Comparison of ENCODE assay signal across 10 mouse cellular contexts in genomic region chr17:66131212-66131611, GRCm38 (mm10). TPM values are rescaled to one million over a fixed set of nuclear protein-coding genes. Genes with fewer than 3 reads are reported as not detected.
A peak's percentile ranks its signal among the peaks of the same experiment; 100 is the strongest.
DNase-seq lines count a peak whose midpoint lies in the region; ATAC-seq and TF ChIP-seq lines count a peak whose summit lies in the region.
"Had no signal": no experiment of that assay in that cellular context is flagged by ENCODE, and none has a peak within 500 bp of the region (broad histone marks: within the 10 kb centered on the region; RNA-seq: fewer than 3 reads in every experiment).

No protein-coding gene starts in this region.

- DNase-seq in hindbrain, postnatal 0 days (ENCODE audit: low spot score): no peak
- DNase-seq in CD4-positive, CD25-positive, alpha-beta regulatory T cell, adult 2 months (ENCODE audit: low read depth, low spot score): peak; percentile 64
- peak; percentile 41 for DNase-seq in embryo, embryonic 10 days (ENCODE audit: low spot score)
- DNase-seq in c-Kit-positive CD71-positive TER-119-positive erythroid progenitor cells, embryonic 14.5 days (ENCODE audit: low spot score): no peak
- DNase-seq in adrenal gland, postnatal 10 days: no peak
- DNase-seq: cerebellum, postnatal 36 days had no signal

- H3K9me3 ChIP-seq in hindbrain, postnatal 0 days (ENCODE audit: low read length): no peaks in the 10 kb centered on the region
- H3K9me3 ChIP-seq in hindbrain, embryonic 16.5 days (ENCODE audit: control insufficient read depth, low read length): no peaks in the 10 kb centered on the region

- peaks cover 16% of the 10 kb centered on the region; the same call in 1 of the 2 replicates for H3K36me3 ChIP-seq in hindbrain, postnatal 0 days (ENCODE audit: insufficient read depth, low read length)
- peaks cover 13% of the 10 kb centered on the region for H3K36me3 ChIP-seq in hindbrain, embryonic 16.5 days (ENCODE audit: control insufficient read depth, insufficient read depth, low read length)

- no peaks in the 10 kb centered on the region for H3K4me1 ChIP-seq in hindbrain, postnatal 0 days (ENCODE audit: insufficient read depth, low read length)
- H3K4me1 ChIP-seq in hindbrain, embryonic 16.5 days (ENCODE audit: control insufficient read depth, insufficient read depth, low read depth, low read length): no peaks in the 10 kb centered on the region
- H3K4me1 ChIP-seq: heart, embryonic 13.5 days had no signal

- H3K27me3 ChIP-seq in hindbrain, postnatal 0 days (ENCODE audit: insufficient read depth, low read length): no peaks in the 10 kb centered on the region
- H3K27me3 ChIP-seq in hindbrain, embryonic 16.5 days (replicated peaks; ENCODE audit: control insufficient read depth, insufficient read depth, low read length): no peaks in the 10 kb centered on the region
- H3K27me3 ChIP-seq: heart, embryonic 13.5 days had no signal

- WGBS in hindbrain, postnatal 0 days: 95% methylated on average over 4 of the region's 4 CpGs
- 97% methylated on average over 4 of the region's 4 CpGs for whole genome bisulfite sequencing in hindbrain, embryonic 16.5 days

- H3K4me2 ChIP-seq in hindbrain, postnatal 0 days (ENCODE audit: low read depth, low read length): no peak overlapping the region
- no peak overlapping the region for H3K4me2 ChIP-seq in hindbrain, embryonic 16.5 days (ENCODE audit: low read length)
- H3K4me2 ChIP-seq: heart, embryonic 13.5 days had no signal

- no peak overlapping the region for H3K4me3 ChIP-seq in hindbrain, postnatal 0 days (ENCODE audit: low read length)
- H3K4me3 ChIP-seq in hindbrain, embryonic 16.5 days (ENCODE audit: low read length): no peak overlapping the region
- H3K4me3 ChIP-seq: heart, embryonic 13.5 days had no signal

- peak; percentile 31; the same call in 1 of the 2 replicates for TF ChIP-seq CTCF in hindbrain, postnatal 0 days (IDR thresholded peaks at IDR 0.05; ENCODE audit: low read depth)

- ATAC-seq in hindbrain, postnatal 0 days: 0 out of 2 replicates have a peak, but pooled peaks have one; percentile 10
- no peak for ATAC-seq in hindbrain, embryonic 16.5 days
- ATAC-seq in megakaryocyte, adult 5-6 weeks (ENCODE audit: poor library complexity, severe bottlenecking): peak; percentile 80
- ATAC-seq in frontal cortex, adult (ENCODE audit: low TSS enrichment): no peak

- H3K9ac ChIP-seq in hindbrain, postnatal 0 days (replicated peaks; ENCODE audit: low read length): no peak overlapping the region
- no peak overlapping the region for H3K9ac ChIP-seq in hindbrain, embryonic 16.5 days (ENCODE audit: low read depth, low read length)
- H3K9ac ChIP-seq: heart, embryonic 13.5 days had no signal

- no peak overlapping the region for H3K27ac ChIP-seq in hindbrain, postnatal 0 days
- no peak overlapping the region for H3K27ac ChIP-seq in hindbrain, embryonic 16.5 days (ENCODE audit: low read depth, low read length)
- H3K27ac ChIP-seq: heart, embryonic 13.5 days had no signal

RNA-seq across cellular contexts. Expression of gene Ddx11, which starts 7.9 kb away (rescaled TPM):
- 12.4 and 13.9 TPM in 2 replicates for total RNA-seq in hindbrain, postnatal 0 days (2014; rRNA removed)
- 4.0 and 5.0 TPM in 2 replicates for polyA plus RNA-seq in hindbrain, postnatal 0 days (2015; fragmentation: Nextera tagmentation; extraction: Ambion mirVana)
- 4.8 and 7.2 TPM in 2 replicates for polyA plus RNA-seq in hindbrain, embryonic 16.5 days (2015; fragmentation: Nextera tagmentation; extraction: Ambion mirVana)
- total RNA-seq in megakaryocyte, adult 5-6 weeks (2015): 5.2 and 6.7 TPM in 2 replicates
- 9.8 and 11.1 TPM in 2 replicates for total RNA-seq in megakaryocyte, adult 5-6 weeks (2017)
- 1 to 10 TPM; 5.4 to 8.6 TPM for total RNA-seq in adrenal gland, postnatal 10 days (2021)

RNA-seq across cellular contexts. Expression of gene Washc1, which starts 19.9 kb away (rescaled TPM):
- 60.9 and 61.5 TPM in 2 replicates for total RNA-seq in hindbrain, postnatal 0 days (2014; rRNA removed)
- 41.4 and 41.9 TPM in 2 replicates for polyA plus RNA-seq in hindbrain, postnatal 0 days (2015; fragmentation: Nextera tagmentation; extraction: Ambion mirVana)
- 46.5 and 49.2 TPM in 2 replicates for polyA plus RNA-seq in hindbrain, embryonic 16.5 days (2015; fragmentation: Nextera tagmentation; extraction: Ambion mirVana)
- 14.5 and 19.1 TPM in 2 replicates for total RNA-seq in megakaryocyte, adult 5-6 weeks (2015)
- 29.7 and 30.9 TPM in 2 replicates for total RNA-seq in megakaryocyte, adult 5-6 weeks (2017)
- 10 to 100 TPM; 28.5 to 35.5 TPM for total RNA-seq in adrenal gland, postnatal 10 days (2021)

RNA-seq across cellular contexts. Expression of gene Ndufv2, which starts 29.9 kb away (rescaled TPM):
- total RNA-seq in hindbrain, postnatal 0 days (2014; rRNA removed): 73.4 and 73.6 TPM in 2 replicates
- polyA plus RNA-seq in hindbrain, postnatal 0 days (2015; fragmentation: Nextera tagmentation; extraction: Ambion mirVana): 481 and 484 TPM in 2 replicates
- polyA plus RNA-seq in hindbrain, embryonic 16.5 days (2015; fragmentation: Nextera tagmentation; extraction: Ambion mirVana): 392 and 420 TPM in 2 replicates
- 170 and 198 TPM in 2 replicates for total RNA-seq in megakaryocyte, adult 5-6 weeks (2015)
- 195 and 197 TPM in 2 replicates for total RNA-seq in megakaryocyte, adult 5-6 weeks (2017)
- total RNA-seq in adrenal gland, postnatal 10 days (2021): 100 to 1,000 TPM; 725 to 798 TPM

RNA-seq across cellular contexts. Expression of gene Ankrd12, which starts 54.3 kb away (rescaled TPM):
- 37.2 and 41.5 TPM in 2 replicates for total RNA-seq in hindbrain, postnatal 0 days (2014; rRNA removed)
- 171 and 173 TPM in 2 replicates for polyA plus RNA-seq in hindbrain, postnatal 0 days (2015; fragmentation: Nextera tagmentation; extraction: Ambion mirVana)
- 154 and 167 TPM in 2 replicates for polyA plus RNA-seq in hindbrain, embryonic 16.5 days (2015; fragmentation: Nextera tagmentation; extraction: Ambion mirVana)
- 27.6 and 37.3 TPM in 2 replicates for total RNA-seq in megakaryocyte, adult 5-6 weeks (2015)
- total RNA-seq in megakaryocyte, adult 5-6 weeks (2017): 38.4 and 56.5 TPM in 2 replicates
- 10 to 100 TPM; 21.0 to 23.1 TPM for total RNA-seq in adrenal gland, postnatal 10 days (2021)

Comparison
In these comparisons a context has a peak if more than half of its experiments do, and no peak if none do; other contexts are left out.
1. ATAC-seq: peak in hindbrain, postnatal 0 days (single experiment) and megakaryocyte, adult 5-6 weeks (single experiment); none in hindbrain, embryonic 16.5 days (single experiment) and frontal cortex, adult (single experiment).
2. DNase-seq: peak in CD4-positive, CD25-positive, alpha-beta regulatory T cell, adult 2 months (single experiment) and embryo, embryonic 10 days (single experiment); none in hindbrain, postnatal 0 days (single experiment), c-Kit-positive CD71-positive TER-119-positive erythroid progenitor cells, embryonic 14.5 days (single experiment) and adrenal gland, postnatal 10 days (single experiment).